Mouse (Mus musculus): ENCODE measurements around the gene Gm5128.
"Not testable (repeated sequence)": the region's sequence is repeated elsewhere in the genome, so short reads cannot be mapped to it uniquely, and the experiment has no call there.

Gm5128 gene

DNA sequence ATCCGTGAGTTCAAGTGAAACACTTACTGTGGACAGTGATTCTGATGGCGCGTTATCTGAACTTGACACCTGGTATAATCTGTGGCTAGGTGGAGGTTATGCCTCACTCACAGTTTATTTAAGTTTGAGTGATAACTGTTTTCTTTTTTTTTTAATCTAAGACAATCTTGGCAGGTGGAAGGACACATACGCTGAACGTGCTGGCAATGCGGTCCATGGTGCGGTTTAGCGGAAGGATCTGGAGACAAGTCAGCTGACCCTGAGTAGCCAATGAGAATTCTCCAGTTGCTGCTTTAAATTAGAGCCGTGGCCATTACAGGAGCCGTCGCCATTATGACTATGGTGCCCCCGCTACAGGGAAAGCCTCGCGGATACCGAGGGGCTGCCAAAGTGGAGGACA lies at the start of gene Gm5128:
Gene Gm5128, plus strand, starts transcription at position 301 of the 400 bp plus-strand sequence.
- not testable (repeated sequence) for DNase-seq (ENCODE audit: low spot score)

DNA sequence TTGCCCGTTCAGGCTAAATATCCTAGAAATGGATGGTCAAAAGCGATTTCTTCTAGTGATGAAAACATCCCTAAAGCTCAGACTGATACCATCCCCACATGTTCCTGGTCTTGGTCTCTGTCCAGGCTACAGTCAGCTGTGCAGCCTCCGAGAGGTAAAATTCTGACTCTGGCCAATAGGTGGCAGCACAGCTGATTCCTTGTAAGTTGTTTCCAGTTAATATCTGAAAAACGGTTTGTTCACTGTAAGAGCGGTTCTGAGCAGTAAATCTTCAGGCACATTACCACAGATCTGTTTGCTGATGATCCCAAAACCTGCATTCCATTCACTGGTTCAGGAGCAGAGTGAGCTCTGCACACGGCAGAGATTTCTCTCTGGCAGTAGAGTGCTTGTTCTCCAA lies 12.4 kb upstream of the Gm5128 start:
- DNase-seq (ENCODE audit: low spot score), result not testable (repeated sequence)

DNA sequence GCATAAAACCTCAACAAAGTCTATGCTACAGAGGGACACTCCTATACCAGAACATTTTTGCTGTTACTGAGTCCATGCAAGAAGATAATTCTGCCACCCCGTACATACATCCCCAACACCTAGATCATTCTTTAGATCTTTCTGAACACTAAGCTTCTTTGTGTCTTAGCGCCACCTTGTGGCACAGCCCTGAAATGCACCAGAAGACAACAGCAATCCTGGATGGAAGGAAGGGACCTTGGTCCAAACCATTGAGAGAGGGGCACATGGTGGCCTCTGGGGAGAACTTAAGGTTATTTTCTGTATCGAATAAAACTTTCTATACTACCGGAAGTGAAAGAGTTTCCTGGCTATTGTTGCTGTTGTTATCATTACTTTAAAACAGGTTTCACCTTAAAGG lies 11.1 kb upstream of the Gm5128 start:
- not testable (repeated sequence) for DNase-seq (ENCODE audit: low spot score)

DNA sequence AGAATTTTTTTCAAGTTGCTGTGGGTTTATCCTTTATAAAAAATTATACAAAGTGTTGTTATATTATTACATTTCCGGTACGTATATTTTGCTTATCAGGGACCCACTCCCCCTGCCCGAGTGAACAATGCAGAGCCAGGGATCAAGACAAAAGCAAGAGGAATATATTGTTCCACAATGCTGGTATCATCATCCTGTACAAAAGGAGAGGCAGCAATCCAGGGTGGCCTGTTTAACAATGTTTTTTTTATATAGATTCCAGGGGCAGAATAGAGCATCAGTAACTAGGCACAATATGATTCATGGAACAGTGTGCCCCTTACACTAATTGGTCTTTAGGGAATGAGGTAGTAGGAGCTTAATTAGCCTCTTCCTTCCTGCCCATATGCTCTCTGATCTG lies 30.5 kb downstream of the Gm5128 start:
- DNase-seq (ENCODE audit: low spot score), result not testable (repeated sequence)

DNA sequence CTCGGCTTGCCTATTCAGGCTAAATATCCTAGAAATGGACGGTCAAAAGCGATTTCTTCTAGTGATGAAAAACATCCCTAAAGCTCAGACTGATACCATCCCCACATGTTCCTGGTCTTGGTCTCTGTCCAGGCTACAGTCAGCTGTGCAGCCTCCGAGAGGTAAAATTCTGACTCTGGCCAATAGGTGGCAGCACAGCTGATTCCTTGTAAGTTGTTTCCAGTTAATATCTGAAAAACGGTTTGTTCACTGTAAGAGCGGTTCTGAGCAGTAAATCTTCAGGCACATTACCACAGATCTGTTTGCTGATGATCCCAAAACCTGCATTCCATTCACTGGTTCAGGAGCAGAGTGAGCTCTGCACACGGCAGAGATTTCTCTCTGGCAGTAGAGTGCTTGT lies 48.1 kb downstream of the Gm5128 start:
- not testable (repeated sequence) for DNase-seq (ENCODE audit: low spot score)

DNA sequence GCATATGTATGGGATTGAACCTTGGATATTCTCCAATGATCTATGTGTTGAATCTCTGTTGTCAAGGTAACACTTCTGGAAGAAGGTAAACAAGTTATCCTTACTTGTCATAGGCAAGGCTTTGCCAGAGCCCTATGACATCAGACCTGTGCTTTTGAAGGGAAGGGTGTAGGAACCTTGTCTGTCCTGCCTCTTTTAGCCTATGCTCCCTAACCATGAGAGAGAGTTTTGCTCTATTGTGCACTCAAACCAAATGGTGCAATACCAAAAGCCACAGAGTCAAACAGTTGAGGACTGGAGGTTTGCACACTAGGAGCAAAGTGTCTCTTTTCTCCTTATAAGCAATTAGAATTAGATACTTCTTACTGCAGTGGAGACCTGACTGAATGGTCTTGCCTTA lies 48.7 kb downstream of the Gm5128 start:
- not testable (repeated sequence) for DNase-seq (ENCODE audit: low spot score)

DNA sequence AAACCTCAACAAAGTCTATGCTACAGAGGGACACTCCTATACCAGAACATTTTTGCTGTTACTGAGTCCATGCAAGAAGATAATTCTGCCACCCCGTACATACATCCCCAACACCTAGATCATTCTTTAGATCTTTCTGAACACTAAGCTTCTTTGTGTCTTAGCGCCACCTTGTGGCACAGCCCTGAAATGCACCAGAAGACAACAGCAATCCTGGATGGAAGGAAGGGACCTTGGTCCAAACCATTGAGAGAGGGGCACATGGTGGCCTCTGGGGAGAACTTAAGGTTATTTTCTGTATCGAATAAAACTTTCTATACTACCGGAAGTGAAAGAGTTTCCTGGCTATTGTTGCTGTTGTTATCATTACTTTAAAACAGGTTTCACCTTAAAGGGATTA lies 49.4 kb downstream of the Gm5128 start:
- DNase-seq (ENCODE audit: low spot score), result not testable (repeated sequence)
